Mouse (Mus musculus) liver, embryonic 11.5 days (tissue): Measurements from ENCODE around the gene Prr14. TPM values are rescaled to one million over a fixed set of nuclear protein-coding genes. Genes with fewer than 3 reads are reported as not detected.
"Not testable (repeated sequence)": the region's sequence is repeated elsewhere in the genome, so short reads cannot be mapped to it uniquely, and the experiment has no call there.

Experiments used
- ATAC-seq: fragments of 200-750 bp; cut with Nextera tagmentation; replicated peaks from 2 replicates; pipeline ENCODE4 v1.8.0; 2017; ENCODE audit warnings: moderate number of reproducible peaks, mild to moderate bottlenecking, moderate TSS enrichment, moderate library complexity; ENCODE audit not compliant: low FRiP score
- DNase-seq: peaks from one replicate; pipeline ENCODE4 v3.0.0-alpha.2; 2017; ENCODE audit warnings: low spot score
- H3K27ac ChIP-seq: fragments of 300-500 bp; sonication (generic); 2 replicates; pipeline ENCODE4 v1.5.1; 2014; ENCODE audit warnings: mild to moderate bottlenecking, low read depth, low read length, control low read depth
- H3K27me3 ChIP-seq: fragments of 300-500 bp; sonication (generic); replicated peaks from 2 replicates; pipeline ENCODE4 v1.6.1; 2014; ENCODE audit warnings: low read length, mixed read lengths; ENCODE audit not compliant: control insufficient read depth, insufficient read depth
- H3K36me3 ChIP-seq: fragments of 300-500 bp; sonication (generic); 2 replicates; pipeline ENCODE4 v1.6.1; 2014; ENCODE audit warnings: mild to moderate bottlenecking, low read length, moderate library complexity, mixed read lengths; ENCODE audit not compliant: control insufficient read depth, insufficient read depth
- H3K4me1 ChIP-seq: fragments of 300-500 bp; sonication (generic); replicated peaks from 2 replicates; pipeline ENCODE4 v1.6.1; 2014; ENCODE audit warnings: low read length, mixed read lengths; ENCODE audit not compliant: control insufficient read depth, insufficient read depth
- H3K4me2 ChIP-seq: fragments of 300-500 bp; sonication (generic); 2 replicates; pipeline ENCODE4 v1.6.1; 2014; ENCODE audit warnings: mild to moderate bottlenecking, control low read depth, moderate library complexity
- H3K4me3 ChIP-seq: fragments of 300-500 bp; sonication (generic); 2 replicates; pipeline ENCODE4 v1.5.1; 2014; ENCODE audit warnings: low read depth, low read length, control low read depth
- H3K9ac ChIP-seq: fragments of 300-500 bp; sonication (generic); 2 replicates; pipeline ENCODE4 v1.6.1; 2014; ENCODE audit warnings: low read depth, low read length, control low read depth
- H3K9me3 ChIP-seq: fragments of 300-500 bp; sonication (generic); 2 replicates; pipeline ENCODE4 v1.6.1; 2016; ENCODE audit warnings: low read length, inconsistent platforms, mixed read lengths; ENCODE audit not compliant: control insufficient read depth
- WGBS: fragments of 180-500 bp; shearing (Covaris S2); extraction: QIAGEN DNeasy Blood & Tissue Kit; methylation state at CpG from one replicate; pipeline ENCODE4 v1.1.7; 2014; 5-methylcytosine and 5-hydroxymethylcytosine counted together
- polyA plus RNA-seq: library from polyadenylated mRNA; unstranded; fragments of >200 nt; fragmentation: Nextera tagmentation; extraction: Ambion mirVana; gene quantifications from 2 replicates; pipeline ENCODE4 v1.2.1, GENCODE M21; 2014

Gene Prr14
- 39.0 and 40.6 TPM in 2 replicates for polyA plus RNA-seq

- H3K27me3 ChIP-seq, H3K27ac ChIP-seq, H3K9me3 ChIP-seq, H3K4me1 ChIP-seq, ATAC-seq, DNase-seq, H3K4me2 ChIP-seq, H3K9ac ChIP-seq, H3K4me3 ChIP-seq: not testable (repeated sequence)
- H3K36me3 ChIP-seq, result peaks cover 38% of the 10 kb centered on the region
- WGBS, result 96% methylated on average over 8 of the region's 8 CpGs
Observed at GRCm38 (mm10) chr7:127459311-127459710, at the start of gene Prr14. Prr14 (plus strand) TSS chr7:127459611.

- WGBS, result 59% methylated on average over 2 of the region's 2 CpGs
- DNase-seq, result no peak
- Histone ChIP-seq H3K9me3 (no peaks in the 10 kb centered on the region), H3K4me2 (no peak overlapping the region), H3K36me3 (no peaks in the 10 kb centered on the region), H3K9ac (no peak overlapping the region), H3K4me1 (no peaks in the 10 kb centered on the region), H3K27ac (no peak overlapping the region), H3K4me3 (no peak overlapping the region), H3K27me3 (no peaks in the 10 kb centered on the region)
- no peak for ATAC-seq
Observed at GRCm38 (mm10) chr7:127411418-127411817, 48.0 kb upstream of the Prr14 start.

GRCm38 (mm10) chr7:127421388-127422191 is 37.8 kb upstream of the Prr14 start, which contains the start of gene Zfp688:
Zfp688 (minus strand) TSS chr7:127422068.
- H3K9me3 ChIP-seq, result no peaks in the 10 kb centered on the region
- H3K4me1 ChIP-seq, result peaks cover 5% of the 10 kb centered on the region
- peaks cover 5% of the 10 kb centered on the region; the same call in 1 of the 2 replicates for H3K36me3 ChIP-seq
- H3K27ac ChIP-seq, result peak within 1 kb of the TSS; percentile 68
- H3K9ac ChIP-seq, result peak within 1 kb of the TSS; percentile 88
- H3K4me3 ChIP-seq, result peak within 1 kb of the TSS; percentile 85
- 1% methylated on average over 48 of the region's 48 CpGs for WGBS
- ATAC-seq (peak; percentile 96), DNase-seq (peak; percentile 97)
- H3K4me2 ChIP-seq, result peak within 1 kb of the TSS; percentile 88
- peaks cover 5% of the 10 kb centered on the region; the same call in 1 of the 2 replicates for H3K27me3 ChIP-seq

DNA sequence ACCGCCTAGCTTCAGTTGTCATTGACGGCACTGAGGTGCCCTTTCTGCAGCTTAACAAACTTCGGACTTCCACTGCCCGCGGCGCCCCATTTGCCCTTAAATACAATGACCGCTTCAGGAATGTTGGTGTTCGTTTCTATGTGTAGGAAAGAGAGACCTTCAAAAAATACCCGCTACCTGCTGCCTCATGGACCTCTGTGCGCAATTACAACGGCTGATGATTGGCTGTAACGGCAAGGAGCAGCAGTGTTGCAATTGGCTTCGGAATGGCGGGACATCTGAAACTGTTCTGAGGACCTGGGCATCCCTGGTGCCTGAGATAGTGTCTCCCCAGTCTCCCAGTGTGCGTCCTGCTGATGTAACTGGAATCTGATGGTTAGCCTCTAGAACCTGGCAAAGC is 37.2 kb upstream of the Prr14 start:
- Histone ChIP-seq H3K4me1 (peaks cover 5% of the 10 kb centered on the region), H3K4me3 (peak overlapping the region; percentile 85), H3K36me3 (peaks cover 5% of the 10 kb centered on the region; the same call in 1 of the 2 replicates), H3K9ac (peak overlapping the region; percentile 88), H3K27ac (no peak overlapping the region; the same call in 1 of the 2 replicates), H3K9me3 (no peaks in the 10 kb centered on the region), H3K27me3 (peaks cover 5% of the 10 kb centered on the region; the same call in 1 of the 2 replicates), H3K4me2 (peak overlapping the region; percentile 88)
- WGBS, result under 1% methylated on average over 15 of the region's 15 CpGs
- no peak for DNase-seq
- ATAC-seq, result peak; percentile 52

DNA sequence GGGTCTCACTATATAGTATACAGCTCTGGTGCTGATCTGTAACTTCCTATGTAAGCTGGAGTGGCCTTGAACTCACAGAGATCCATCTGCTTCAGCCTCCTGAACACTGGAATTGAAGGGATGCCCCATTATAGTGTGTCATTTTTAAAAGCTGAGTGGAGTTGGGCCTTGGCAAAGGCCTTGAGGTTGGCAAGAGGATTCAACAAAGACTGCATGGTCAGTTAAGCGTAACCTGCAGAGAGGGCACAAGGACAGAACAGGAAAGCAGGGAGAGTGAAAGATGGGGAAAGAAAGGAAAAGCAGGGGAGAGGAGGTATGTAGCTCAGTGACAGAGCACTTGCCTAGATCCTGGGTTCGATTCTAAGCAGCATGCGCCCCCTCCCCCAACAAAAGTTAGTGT is 34.1 kb upstream of the Prr14 start:
- 87% methylated on average over 3 of the region's 3 CpGs for WGBS
- DNase-seq (no peak), ATAC-seq (no peak)
- Histone ChIP-seq H3K4me1 (peaks cover 5% of the 10 kb centered on the region), H3K4me3 (no peak overlapping the region), H3K9me3 (no peaks in the 10 kb centered on the region), H3K36me3 (no peaks in the 10 kb centered on the region), H3K27ac (no peak overlapping the region), H3K4me2 (no peak overlapping the region), H3K27me3 (peaks cover 5% of the 10 kb centered on the region; the same call in 1 of the 2 replicates), H3K9ac (no peak overlapping the region)

GRCm38 (mm10) chr7:127425911-127426310 is 33.5 kb upstream of the Prr14 start:
- Histone ChIP-seq H3K36me3 (no peaks in the 10 kb centered on the region), H3K4me2 (no peak overlapping the region), H3K27ac (no peak overlapping the region), H3K4me3 (no peak overlapping the region), H3K9ac (no peak overlapping the region), H3K4me1 (peaks cover 4% of the 10 kb centered on the region), H3K27me3 (peaks cover 5% of the 10 kb centered on the region; the same call in 1 of the 2 replicates), H3K9me3 (no peaks in the 10 kb centered on the region)
- ATAC-seq (no peak), DNase-seq (no peak)
- WGBS, result 86% methylated on average over 2 of the region's 2 CpGs

GRCm38 (mm10) chr7:127426354-127426753 is 33.1 kb upstream of the Prr14 start:
- H3K27me3 ChIP-seq, result peaks cover 5% of the 10 kb centered on the region; the same call in 1 of the 2 replicates
- no peak for ATAC-seq
- H3K27ac ChIP-seq, result no peak overlapping the region
- no peak overlapping the region for H3K4me2 ChIP-seq
- no peaks in the 10 kb centered on the region for H3K9me3 ChIP-seq
- no peak for DNase-seq
- 56% methylated on average over 3 of the region's 3 CpGs for WGBS
- no peak overlapping the region for H3K4me3 ChIP-seq
- H3K9ac ChIP-seq, result no peak overlapping the region
- H3K4me1 ChIP-seq, result no peaks in the 10 kb centered on the region; the same call in 1 of the 2 replicates
- no peaks in the 10 kb centered on the region for H3K36me3 ChIP-seq

DNA sequence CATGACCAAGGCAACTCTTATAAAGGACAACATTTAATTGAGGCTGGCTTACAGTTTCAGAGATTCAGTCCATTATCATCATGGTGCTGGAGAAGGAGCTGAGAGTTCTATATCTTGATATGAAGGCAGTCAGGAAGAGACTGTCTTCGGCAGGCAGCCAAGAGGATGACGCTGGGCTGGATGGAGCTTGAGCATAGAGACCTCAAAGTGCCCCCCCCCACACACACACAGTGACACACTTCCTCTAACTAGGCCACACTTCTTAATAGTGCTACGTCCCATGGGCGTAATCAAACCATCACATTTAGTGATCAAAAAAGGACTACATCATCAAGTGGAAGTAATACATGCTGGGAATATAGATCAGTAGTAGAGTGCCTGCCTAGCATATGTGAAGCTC is 24.2 kb upstream of the Prr14 start:
- 89% methylated on average over 4 of the region's 4 CpGs for WGBS
- peaks cover 7% of the 10 kb centered on the region; the same call in 1 of the 2 replicates for H3K9me3 ChIP-seq

More for the DNA sequence above, 24.2 kb upstream of the Prr14 start:
- ATAC-seq, result no peak
- no peaks in the 10 kb centered on the region for H3K4me1 ChIP-seq
- no peaks in the 10 kb centered on the region for H3K36me3 ChIP-seq
- H3K9ac ChIP-seq, result no peak overlapping the region
- DNase-seq, result no peak
- H3K4me3 ChIP-seq, result no peak overlapping the region
- H3K27ac ChIP-seq, result no peak overlapping the region
- H3K27me3 ChIP-seq, result no peaks in the 10 kb centered on the region; the same call in 1 of the 2 replicates
- no peak overlapping the region for H3K4me2 ChIP-seq
